In the genomic region with DNA sequence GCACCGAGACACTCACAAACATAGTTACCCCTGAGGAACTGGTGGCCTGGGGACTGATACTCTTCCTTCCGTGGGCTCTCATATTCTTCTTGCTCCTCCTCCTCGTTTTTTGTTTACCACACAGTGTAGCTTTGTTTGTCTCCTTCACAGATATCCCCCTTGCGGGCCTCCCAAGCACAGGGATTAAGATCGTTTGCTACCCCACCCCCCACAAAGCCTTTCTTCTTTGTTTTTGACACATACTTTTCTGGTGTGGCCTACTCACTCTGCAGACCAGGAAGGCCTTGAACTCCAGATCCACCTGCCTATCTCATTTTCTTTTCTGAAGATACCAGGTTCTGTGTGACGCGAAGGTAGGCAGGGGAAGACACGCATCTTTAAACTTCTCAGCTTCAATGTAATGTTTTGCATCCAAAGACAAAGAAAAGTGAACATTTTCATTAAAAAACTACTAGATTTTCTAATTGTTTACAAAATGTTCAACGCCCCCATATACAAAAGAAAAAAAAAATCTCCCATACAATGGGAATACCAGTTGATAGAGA, we compare ENCODE assay signal across 10 mouse cellular contexts. TPM values are rescaled to one million over a fixed set of nuclear protein-coding genes. Genes with fewer than 3 reads are reported as not detected.
DNase-seq lines count a peak whose midpoint lies in the region; ATAC-seq and TF ChIP-seq lines count a peak whose summit lies in the region.
"Had no signal": no experiment of that assay in that cellular context is flagged by ENCODE, and none has a peak within 500 bp of the region (broad histone marks: within the 10 kb centered on the region; RNA-seq: fewer than 3 reads in every experiment).

No protein-coding gene starts in this region.

- WGBS in heart, embryonic 11.5 days (ENCODE audit: insufficient replicate concordance): 47% methylated on average over 9 of the region's 9 CpGs
- 34% methylated on average over 9 of the region's 9 CpGs for WGBS in forebrain, embryonic 14.5 days
- 35% methylated on average over 9 of the region's 9 CpGs for WGBS in liver, embryonic 14.5 days (ENCODE audit: insufficient replicate concordance)

- no peak for DNase-seq in heart, postnatal 10 days
- DNase-seq in forebrain, embryonic 14.5 days (ENCODE audit: low spot score): no peak
- no peak for DNase-seq in liver, embryonic 14.5 days (ENCODE audit: low read depth in 3 of 3, low spot score in 3 of 3)
- DNase-seq in layer of hippocampus, postnatal 25 days (ENCODE audit: extremely low spot score in 1 of 2, low spot score in 1 of 2): no peak

- H3K36me3 ChIP-seq in heart, embryonic 11.5 days (ENCODE audit: control insufficient read depth, insufficient read depth, low read length): no peaks in the 10 kb centered on the region
- no peaks in the 10 kb centered on the region for H3K36me3 ChIP-seq in C2C12 (ENCODE audit: control insufficient read depth, insufficient read depth)
- H3K36me3 ChIP-seq in forebrain, embryonic 14.5 days (ENCODE audit: control insufficient read depth, insufficient read depth, low read length): no peaks in the 10 kb centered on the region
- H3K36me3 ChIP-seq in liver, embryonic 14.5 days (replicated peaks; ENCODE audit: control insufficient read depth, insufficient read depth, low read depth): no peaks in the 10 kb centered on the region; the same call in 1 of the 2 replicates

- peaks cover 6% of the 10 kb centered on the region for H3K4me1 ChIP-seq in heart, embryonic 11.5 days (ENCODE audit: control insufficient read depth, insufficient read depth, low read length)
- no peaks in the 10 kb centered on the region for H3K4me1 ChIP-seq in forebrain, embryonic 14.5 days (ENCODE audit: control insufficient read depth, insufficient read depth, low read length)
- H3K4me1 ChIP-seq in liver, embryonic 14.5 days (replicated peaks; ENCODE audit: control insufficient read depth in 2 of 2, insufficient read depth in 2 of 2, low read length in 1 of 2): peaks cover 9 to 22% of the 10 kb centered on the region in 2 experiments

- no peak overlapping the region for H3K27ac ChIP-seq in heart, embryonic 11.5 days (ENCODE audit: low read depth, low read length)
- no peak overlapping the region for H3K27ac ChIP-seq in forebrain, embryonic 14.5 days (ENCODE audit: low read depth, low read length)
- no peak overlapping the region for H3K27ac ChIP-seq in liver, embryonic 14.5 days

- peak overlapping the region; percentile 88 for H3K4me2 ChIP-seq in heart, embryonic 11.5 days
- peak overlapping the region; percentile 78 for H3K4me2 ChIP-seq in forebrain, embryonic 14.5 days (ENCODE audit: low read length)
- H3K4me2 ChIP-seq in liver, embryonic 14.5 days (ENCODE audit: low read depth): peak overlapping the region; percentile 85

- H3K4me3 ChIP-seq in heart, embryonic 11.5 days (ENCODE audit: low read depth, low read length): peak overlapping the region; percentile 75
- H3K4me3 ChIP-seq in C2C12 (ENCODE audit: insufficient read depth, poor library complexity, severe bottlenecking): peak overlapping the region; percentile 43
- H3K4me3 ChIP-seq in forebrain, embryonic 14.5 days (ENCODE audit: low read depth, low read length): peak overlapping the region; percentile 68
- H3K4me3 ChIP-seq in liver, embryonic 14.5 days (ENCODE audit: insufficient read depth in 1 of 2, low read depth in 2 of 2, low read length in 2 of 2): peak overlapping the region; percentile 70 to 81

- no peaks in the 10 kb centered on the region for H3K9me3 ChIP-seq in heart, embryonic 11.5 days (replicated peaks; ENCODE audit: control insufficient read depth, low read length)
- no peaks in the 10 kb centered on the region for H3K9me3 ChIP-seq in forebrain, embryonic 14.5 days (replicated peaks; ENCODE audit: control insufficient read depth, low read length)
- H3K9me3 ChIP-seq in liver, embryonic 14.5 days (ENCODE audit: control insufficient read depth, low read length): no peaks in the 10 kb centered on the region

- ATAC-seq in heart, embryonic 11.5 days (replicated peaks; ENCODE audit: insufficient number of reproducible peaks, low FRiP score, low TSS enrichment): no peak
- ATAC-seq in forebrain, embryonic 14.5 days: no peak
- no peak for ATAC-seq in liver, embryonic 14.5 days (ENCODE audit: insufficient read depth)
- ATAC-seq in monocyte, adult 5-6 weeks (replicated peaks; ENCODE audit: insufficient number of reproducible peaks, low FRiP score, low TSS enrichment, poor library complexity, severe bottlenecking): no peak
- no peak for ATAC-seq in inflammation-experienced regulatory T-cells, adult 6 months

- peak overlapping the region; percentile 98; the same call in 1 of the 2 replicates for H3K9ac ChIP-seq in heart, embryonic 11.5 days (ENCODE audit: low read depth, low read length)
- H3K9ac ChIP-seq in forebrain, embryonic 14.5 days (ENCODE audit: low read length): 0 out of 2 replicates have a peak overlapping the region, but pooled peaks have one; percentile 92
- peak overlapping the region; percentile 86 for H3K9ac ChIP-seq in liver, embryonic 14.5 days (replicated peaks)

- H3K79me3 ChIP-seq in C2C12 (ENCODE audit: low read depth): no peaks in the 10 kb centered on the region

- no peak for TF ChIP-seq EP300 in liver, embryonic 14.5 days (IDR thresholded peaks at IDR 0.05; ENCODE audit: low read depth)

- H3K27me3 ChIP-seq in heart, embryonic 11.5 days (ENCODE audit: control insufficient read depth, insufficient read depth, low read length): peaks cover 13% of the 10 kb centered on the region
- H3K27me3 ChIP-seq in C2C12 (ENCODE audit: control insufficient read depth, insufficient read depth, insufficient read length): no peaks in the 10 kb centered on the region
- peaks cover 19% of the 10 kb centered on the region for H3K27me3 ChIP-seq in forebrain, embryonic 14.5 days (replicated peaks; ENCODE audit: control insufficient read depth, insufficient read depth, low read length)
- H3K27me3 ChIP-seq in liver, embryonic 14.5 days (ENCODE audit: control insufficient read depth, insufficient read depth, low read length): peaks cover 6% of the 10 kb centered on the region

- intact Hi-C loops in heart, postnatal 10 days (cut with DNase I): no loop called here

- H3ac ChIP-seq in C2C12 (ENCODE audit: control insufficient read depth, insufficient read length, low read depth): no peak overlapping the region

- no peaks in the 10 kb centered on the region for H3K79me2 ChIP-seq in C2C12 (ENCODE audit: control insufficient read depth, insufficient read depth)

- TF ChIP-seq CTCF in C2C12 (IDR thresholded peaks at IDR 0.05; ENCODE audit: control insufficient read depth, insufficient read depth, insufficient read length): no peak
- no peak for TF ChIP-seq CTCF in liver, embryonic 14.5 days (IDR thresholded peaks at IDR 0.05; ENCODE audit: low read depth)

TF ChIP-seq in C2C12, 6 proteins besides CTCF, POLR2A, EP300 and RAD21:
- TF ChIP-seq MYOD1 (IDR thresholded peaks at IDR 0.05; ENCODE audit: control insufficient read depth, insufficient read length, low read depth) (no peak), MYOG (IDR thresholded peaks at IDR 0.05; ENCODE audit: control insufficient read depth, extremely low read depth, insufficient read length) (no peak), MAX (IDR thresholded peaks at IDR 0.05) (no peak), CEBPB (IDR thresholded peaks at IDR 0.05; ENCODE audit: low read depth) (no peak), USF1 (IDR thresholded peaks at IDR 0.05; ENCODE audit: low read depth) (no peak), FOSL1 (IDR thresholded peaks at IDR 0.05; ENCODE audit: insufficient read depth, low read length, poor library complexity, severe bottlenecking) (no peak)
TF ChIP-seq in C2C12: peak in this region for 0.

RNA-seq across cellular contexts. Expression of a gene that starts 38.5 kb away (rescaled TPM):
- polyA plus RNA-seq in heart, embryonic 11.5 days (2014; fragmentation: Nextera tagmentation; extraction: Ambion mirVana): 0.43 TPM in 1 of 2 replicates, not detected in the other
- total RNA-seq in heart, postnatal 10 days (2021): not detected
- not detected for polyA plus RNA-seq in C2C12 (2012; fragmentation: generic; extraction: Trizol)
- polyA plus RNA-seq in forebrain, embryonic 14.5 days (2014; fragmentation: Nextera tagmentation; extraction: Ambion mirVana): not detected in 2 replicates
- polyA plus RNA-seq in liver, embryonic 14.5 days (2012; rRNA removed): not detected in 2 replicates
- not detected in 2 replicates for polyA plus RNA-seq in liver, embryonic 14.5 days (2014; fragmentation: Nextera tagmentation; extraction: Ambion mirVana)
- not detected in 3 replicates for total RNA-seq in monocyte, adult 5-6 weeks (2017)
- total RNA-seq in layer of hippocampus, postnatal 25 days (2021): not detected
- not detected for polyA plus RNA-seq in inflammation-experienced regulatory T-cells, adult 6 months (2017; shearing (Covaris generic))
- polyA plus RNA-seq: cerebellum, adult 2 months; large intestine, adult 2 months had no signal
